Mouse (Mus musculus): ENCODE results near the gene Abcg3.
"Not testable (repeated sequence)": the region's sequence is repeated elsewhere in the genome, so short reads cannot be mapped to it uniquely, and the experiment has no call there.

The Abcg3 gene

GRCm38 (mm10) chr5:104982535-104982934 is at the start of gene Abcg3:
Gene Abcg3 (minus strand): TSS chr5:104982718.
- DNase-seq = no peak

GRCm38 (mm10) chr5:105012551-105012950 is 30.0 kb upstream of the Abcg3 start:
- no peak for DNase-seq

- DNase-seq = no peak
Observed at GRCm38 (mm10) chr5:105011570-105011969, 29.1 kb upstream of the Abcg3 start.

GRCm38 (mm10) chr5:105010376-105010775 is 27.9 kb upstream of the Abcg3 start:
- DNase-seq = no peak

GRCm38 (mm10) chr5:104989411-104989810 is 6.9 kb upstream of the Abcg3 start:
- no peak for DNase-seq

GRCm38 (mm10) chr5:104988000-104988399 is 5.5 kb upstream of the Abcg3 start:
- DNase-seq = peak in 1 of 2 experiments; percentile 5

GRCm38 (mm10) chr5:104986706-104987105 is 4.2 kb upstream of the Abcg3 start:
- peak in 1 of 2 experiments; percentile 67 for DNase-seq

- no peak for DNase-seq
Observed at GRCm38 (mm10) chr5:104979040-104979513, 3.4 kb downstream of the Abcg3 start.

- no peak for DNase-seq
Observed at GRCm38 (mm10) chr5:104958141-104958793, 24.3 kb downstream of the Abcg3 start.

GRCm38 (mm10) chr5:104955208-104955607 is 27.3 kb downstream of the Abcg3 start:
- DNase-seq = no peak

- no peak for DNase-seq
Observed at GRCm38 (mm10) chr5:104946951-104947350, 35.6 kb downstream of the Abcg3 start.

- no peak for DNase-seq
Observed at GRCm38 (mm10) chr5:104934148-104934547, 48.4 kb downstream of the Abcg3 start.

GRCm38 (mm10) chr5:104906556-104906955 is 76.0 kb downstream of the Abcg3 start:
- not testable (repeated sequence) for DNase-seq
